Mouse (Mus musculus) limb, embryonic 13.5 days (tissue): ENCODE results near the gene A230050P20Rik. TPM values are rescaled to one million over a fixed set of nuclear protein-coding genes. Genes with fewer than 3 reads are reported as not detected.

Experiments
- ATAC-seq: fragments of 200-750 bp; cut with Nextera tagmentation; 2 replicates; pipeline ENCODE4 v1.8.0; 2017; ENCODE audit warnings: low read depth, moderate number of reproducible peaks, moderate TSS enrichment; ENCODE audit not compliant: low FRiP score
- H3K27ac ChIP-seq: fragments of 300-500 bp; sonication (generic); 2 replicates; pipeline ENCODE4 v1.5.1; 2015; ENCODE audit warnings: inconsistent platforms, mild to moderate bottlenecking, moderate library complexity
- H3K27me3 ChIP-seq: fragments of 300-500 bp; sonication (generic); 2 replicates; pipeline ENCODE4 v1.6.1; 2015; ENCODE audit warnings: mild to moderate bottlenecking, inconsistent platforms
- H3K36me3 ChIP-seq: fragments of 300-500 bp; sonication (generic); 2 replicates; pipeline ENCODE4 v1.6.1; 2015; ENCODE audit warnings: inconsistent platforms, mild to moderate bottlenecking, moderate library complexity
- H3K4me1 ChIP-seq: fragments of 300-500 bp; sonication (generic); 2 replicates; pipeline ENCODE4 v1.6.1; 2015; ENCODE audit warnings: inconsistent platforms
- H3K4me2 ChIP-seq: fragments of 300-500 bp; sonication (generic); replicated peaks from 2 replicates; pipeline ENCODE4 v1.6.1; 2015; ENCODE audit warnings: inconsistent platforms, mild to moderate bottlenecking, moderate library complexity
- H3K4me3 ChIP-seq: fragments of 300-500 bp; sonication (generic); 2 replicates; pipeline ENCODE4 v1.5.1; 2015; ENCODE audit warnings: moderate library complexity, mild to moderate bottlenecking, inconsistent platforms
- H3K9ac ChIP-seq: fragments of 300-500 bp; sonication (generic); 2 replicates; pipeline ENCODE4 v1.6.1; 2015; ENCODE audit warnings: mild to moderate bottlenecking, inconsistent platforms
- H3K9me3 ChIP-seq: fragments of 300-500 bp; sonication (generic); 2 replicates; pipeline ENCODE4 v1.6.1; 2016; ENCODE audit warnings: inconsistent platforms
- WGBS: fragments of 180-500 bp; shearing (Covaris S2); methylation state at CpG from one replicate; pipeline ENCODE4 v1.1.7; 2015; 5-methylcytosine and 5-hydroxymethylcytosine counted together
- polyA plus RNA-seq: library from polyadenylated mRNA; unstranded; fragments of >200 nt; fragmentation: Nextera tagmentation; extraction: Ambion mirVana; gene quantifications from 2 replicates; pipeline ENCODE4 v1.2.1, GENCODE M21; 2015

The A230050P20Rik gene
- polyA plus RNA-seq, 1 experiment from 2014 or later, result 4.6 TPM

GRCm38 (mm10) chr9:20889185-20890141 is 21.0 kb downstream of the A230050P20Rik start:
- no peak for ATAC-seq
- 80% methylated on average over 29 of the region's 29 CpGs for WGBS
- peaks cover 53% of the 10 kb centered on the region for H3K36me3 ChIP-seq
- H3K4me1 ChIP-seq, result peaks cover 9% of the 10 kb centered on the region
- H3K4me2 ChIP-seq, result peak overlapping the region; percentile 88
- peak overlapping the region; percentile 97 for H3K4me3 ChIP-seq
- H3K27ac ChIP-seq, result no peak overlapping the region; the same call in 1 of the 2 replicates
- H3K27me3 ChIP-seq, result no peaks in the 10 kb centered on the region
- H3K9ac ChIP-seq, result peak overlapping the region; percentile 51
- no peaks in the 10 kb centered on the region for H3K9me3 ChIP-seq

- no peak overlapping the region for H3K4me3 ChIP-seq
Observed at GRCm38 (mm10) chr9:20890411-20890810, 22.0 kb downstream of the A230050P20Rik start.

GRCm38 (mm10) chr9:20891339-20892103 is 23.1 kb downstream of the A230050P20Rik start:
- Histone ChIP-seq H3K27me3 (no peaks in the 10 kb centered on the region), H3K36me3 (peaks cover 73% of the 10 kb centered on the region)
- 75% methylated on average over 26 of the region's 26 CpGs for WGBS

More at GRCm38 (mm10) chr9:20890411-20890810, 22.0 kb downstream of the A230050P20Rik start:
- Histone ChIP-seq H3K9me3 (no peaks in the 10 kb centered on the region), H3K9ac (no peak overlapping the region), H3K36me3 (peaks cover 62% of the 10 kb centered on the region), H3K4me1 (peaks cover 9% of the 10 kb centered on the region), H3K27me3 (no peaks in the 10 kb centered on the region), H3K4me2 (no peak overlapping the region), H3K27ac (no peak overlapping the region)
- 87% methylated on average over 5 of the region's 5 CpGs for WGBS
- no peak for ATAC-seq

GRCm38 (mm10) chr9:20892104-20892653 is 23.7 kb downstream of the A230050P20Rik start:
- Histone ChIP-seq H3K4me3 (no peak overlapping the region), H3K9me3 (no peaks in the 10 kb centered on the region), H3K9ac (no peak overlapping the region), H3K4me1 (peaks cover 18% of the 10 kb centered on the region), H3K27ac (no peak overlapping the region), H3K27me3 (no peaks in the 10 kb centered on the region), H3K4me2 (no peak overlapping the region), H3K36me3 (peaks cover 80% of the 10 kb centered on the region)
- no peak for ATAC-seq
- 66% methylated on average over 5 of the region's 5 CpGs for WGBS

More at GRCm38 (mm10) chr9:20891339-20892103, 23.1 kb downstream of the A230050P20Rik start:
- Histone ChIP-seq H3K4me2 (no peak overlapping the region), H3K27ac (no peak overlapping the region), H3K4me1 (peaks cover 12% of the 10 kb centered on the region), H3K4me3 (no peak overlapping the region), H3K9me3 (no peaks in the 10 kb centered on the region), H3K9ac (no peak overlapping the region)
- ATAC-seq, result no peak

GRCm38 (mm10) chr9:20893069-20893468 is 24.6 kb downstream of the A230050P20Rik start:
- H3K4me2 ChIP-seq, result no peak overlapping the region
- H3K4me1 ChIP-seq, result peaks cover 26% of the 10 kb centered on the region
- no peaks in the 10 kb centered on the region for H3K9me3 ChIP-seq
- ATAC-seq, result no peak
- peak overlapping the region; percentile 15; the same call in 1 of the 2 replicates for H3K27ac ChIP-seq
- no peaks in the 10 kb centered on the region for H3K27me3 ChIP-seq
- H3K4me3 ChIP-seq, result no peak overlapping the region
- WGBS, result 59% methylated on average over 5 of the region's 5 CpGs
- peaks cover 81% of the 10 kb centered on the region for H3K36me3 ChIP-seq
- H3K9ac ChIP-seq, result no peak overlapping the region

GRCm38 (mm10) chr9:20893590-20894343 is 25.3 kb downstream of the A230050P20Rik start:
- no peak overlapping the region for H3K9ac ChIP-seq
- no peak overlapping the region for H3K4me3 ChIP-seq
- no peak for ATAC-seq
- H3K36me3 ChIP-seq, result peaks cover 81% of the 10 kb centered on the region
- peaks cover 27% of the 10 kb centered on the region for H3K4me1 ChIP-seq
- no peak overlapping the region for H3K27ac ChIP-seq
- no peak overlapping the region for H3K4me2 ChIP-seq
- H3K9me3 ChIP-seq, result no peaks in the 10 kb centered on the region
- H3K27me3 ChIP-seq, result no peaks in the 10 kb centered on the region
- WGBS, result 86% methylated on average over 13 of the region's 13 CpGs

- no peaks in the 10 kb centered on the region for H3K27me3 ChIP-seq
- 93% methylated on average over 15 of the region's 15 CpGs for WGBS
Observed at GRCm38 (mm10) chr9:20894629-20895028, 26.2 kb downstream of the A230050P20Rik start.

GRCm38 (mm10) chr9:20895382-20895781 is 26.9 kb downstream of the A230050P20Rik start:
- WGBS, result 93% methylated on average over 9 of the region's 9 CpGs
- H3K36me3 ChIP-seq, result peaks cover 69% of the 10 kb centered on the region
- no peaks in the 10 kb centered on the region for H3K27me3 ChIP-seq
- H3K4me2 ChIP-seq, result no peak overlapping the region
- H3K9me3 ChIP-seq, result no peaks in the 10 kb centered on the region
- no peak for ATAC-seq
- H3K4me3 ChIP-seq, result no peak overlapping the region
- no peak overlapping the region for H3K9ac ChIP-seq
- peaks cover 21% of the 10 kb centered on the region for H3K4me1 ChIP-seq
- H3K27ac ChIP-seq, result no peak overlapping the region

More at GRCm38 (mm10) chr9:20894629-20895028, 26.2 kb downstream of the A230050P20Rik start:
- Histone ChIP-seq H3K9me3 (no peaks in the 10 kb centered on the region), H3K4me1 (peaks cover 24% of the 10 kb centered on the region), H3K36me3 (peaks cover 77% of the 10 kb centered on the region), H3K27ac (no peak overlapping the region), H3K9ac (no peak overlapping the region), H3K4me3 (no peak overlapping the region), H3K4me2 (no peak overlapping the region)
- ATAC-seq, result no peak

- ATAC-seq, result peak; percentile 57
- WGBS, result 4% methylated on average over 38 of the region's 39 CpGs
- Histone ChIP-seq H3K9me3 (no peaks in the 10 kb centered on the region), H3K27ac (peak overlapping the region; percentile 44; the same call in 1 of the 2 replicates), H3K4me2 (peak overlapping the region; percentile 94), H3K4me3 (peak overlapping the region; percentile 93), H3K36me3 (peaks cover 44% of the 10 kb centered on the region), H3K4me1 (peaks cover 21% of the 10 kb centered on the region), H3K9ac (peak overlapping the region; percentile 96), H3K27me3 (no peaks in the 10 kb centered on the region)
Observed at GRCm38 (mm10) chr9:20897736-20898510, 29.5 kb downstream of the A230050P20Rik start.

- Histone ChIP-seq H3K9me3 (no peaks in the 10 kb centered on the region), H3K4me1 (peaks cover 21% of the 10 kb centered on the region), H3K9ac (peak within 1 kb of the TSS; percentile 96), H3K36me3 (peaks cover 37% of the 10 kb centered on the region), H3K4me3 (peak within 1 kb of the TSS; percentile 93), H3K27me3 (no peaks in the 10 kb centered on the region), H3K27ac (peak within 1 kb of the TSS; percentile 44; the same call in 1 of the 2 replicates), H3K4me2 (peak within 1 kb of the TSS; percentile 94)
- 3% methylated on average over 34 of the region's 34 CpGs for WGBS
- peak; percentile 91 for ATAC-seq
Observed at GRCm38 (mm10) chr9:20898511-20899073, 30.1 kb downstream of the A230050P20Rik start, which contains the start of gene Eif3g. Eif3g (minus strand) TSS chr9:20898623.
